Mouse (Mus musculus) MEL (cell line): ENCODE data around the gene Gm10840. TPM values are rescaled to one million over a fixed set of nuclear protein-coding genes. Genes with fewer than 3 reads are reported as not detected.
"Not testable (repeated sequence)": the region's sequence is repeated elsewhere in the genome, so short reads cannot be mapped to it uniquely, and the experiment has no call there.

Experiments
- DNase-seq: peaks from one replicate; pipeline ENCODE4 v3.0.0; 2011; ENCODE audit warnings: low read depth, low spot score
- H3K27ac ChIP-seq: 2 replicates; pipeline ENCODE4 v1.5.1; 2012; ENCODE audit warnings: low read depth, mild to moderate bottlenecking, control low read depth, low read length, moderate library complexity; ENCODE audit not compliant: control insufficient read depth
- H3K27me3 ChIP-seq, 2 experiments: fragments of 150-350 bp in 1 of 2; sonication (generic) in 1 of 2; 2 replicates each; pipeline ENCODE4 v1.6.1; 2012; ENCODE audit warnings: low read length in 2 of 2, mild to moderate bottlenecking in 2 of 2, improper control_type of control experiment in 1 of 2, moderate library complexity in 1 of 2; ENCODE audit not compliant: insufficient read depth in 2 of 2, control insufficient read depth in 1 of 2
- H3K36me3 ChIP-seq, 2 experiments: 2 replicates each; pipeline ENCODE4 v1.6.1; 2012 to 2014; ENCODE audit warnings: low read length in 2 of 2, improper control_type of control experiment in 1 of 2, inconsistent platforms in 1 of 2, mild to moderate bottlenecking in 1 of 2; ENCODE audit not compliant: insufficient read depth in 2 of 2, control insufficient read depth in 1 of 2
- H3K4me1 ChIP-seq, 2 experiments: fragments of 150-350 bp in 1 of 2; sonication (generic) in 1 of 2; 2 replicates each; pipeline ENCODE4 v1.6.1; 2012; ENCODE audit warnings: low read length in 2 of 2, improper control_type of control experiment in 1 of 2, mild to moderate bottlenecking in 1 of 2; ENCODE audit not compliant: insufficient read depth in 2 of 2, control insufficient read depth in 1 of 2
- H3K4me3 ChIP-seq, 2 experiments: fragments of 150-350 bp in 1 of 2; sonication (generic) in 1 of 2; 2 replicates each; pipeline ENCODE4 v1.5.1; 2012; ENCODE audit warnings: low read depth in 2 of 2, low read length in 2 of 2, mild to moderate bottlenecking in 2 of 2, moderate library complexity in 2 of 2, control low read depth in 1 of 2, improper control_type of control experiment in 1 of 2; ENCODE audit not compliant: control insufficient read depth in 1 of 2, insufficient read depth in 1 of 2
- H3K79me2 ChIP-seq: 2 replicates; pipeline ENCODE4 v1.6.1; 2012; ENCODE audit warnings: mild to moderate bottlenecking, low read length, moderate library complexity; ENCODE audit not compliant: control insufficient read depth, poor library complexity, insufficient read depth
- H3K9ac ChIP-seq: 2 replicates; pipeline ENCODE4 v1.6.1; 2012; ENCODE audit warnings: low read depth, mild to moderate bottlenecking, control low read depth, low read length, moderate library complexity; ENCODE audit not compliant: control insufficient read depth, poor library complexity, severe bottlenecking
- H3K9me3 ChIP-seq: fragments of 150-350 bp; sonication (generic); replicated peaks from 2 replicates; pipeline ENCODE4 v1.6.1; 2012; ENCODE audit warnings: mild to moderate bottlenecking, low read length, improper control_type of control experiment, moderate library complexity; ENCODE audit not compliant: insufficient read depth
- CHD1 ChIP-seq: IDR thresholded peaks from 2 replicates; pipeline ENCODE4 v1.6.1; 2012; ENCODE audit warnings: low read depth, mild to moderate bottlenecking, inconsistent platforms, low read length, improper control_type of control experiment
- CHD2 ChIP-seq: IDR thresholded peaks from 2 replicates; pipeline ENCODE4 v1.6.1; 2011; ENCODE audit warnings: low read length, improper control_type of control experiment
- E2F4 ChIP-seq: IDR thresholded peaks from 2 replicates; pipeline ENCODE4 v1.6.1; 2011; ENCODE audit warnings: low read depth, low read length, improper control_type of control experiment, borderline replicate concordance
- EP300 ChIP-seq, 2 experiments: IDR thresholded peaks; 2 replicates each; pipeline ENCODE4 v1.6.1; 2011; ENCODE audit warnings: improper control_type of control experiment in 2 of 2, low read length in 2 of 2, low read depth in 1 of 2, mild to moderate bottlenecking in 1 of 2
- ETS1 ChIP-seq: IDR thresholded peaks from 2 replicates; pipeline ENCODE4 v1.6.1; 2012; ENCODE audit warnings: low read depth, mild to moderate bottlenecking, inconsistent platforms, low read length, improper control_type of control experiment, moderate library complexity
- GATA1 ChIP-seq: IDR thresholded peaks from 2 replicates; pipeline ENCODE4 v1.6.1; 2011; ENCODE audit warnings: low read depth, low read length, improper control_type of control experiment
- JUND ChIP-seq: IDR thresholded peaks from 2 replicates; pipeline ENCODE4 v1.6.1; 2011; ENCODE audit warnings: low read depth, mild to moderate bottlenecking, improper control_type of control experiment, low read length
- KAT2A ChIP-seq: conservative IDR thresholded peaks from 2 replicates; pipeline ENCODE4 v1.6.1; 2012; ENCODE audit warnings: low read depth, low read length, improper control_type of control experiment, inconsistent platforms
- MXI1 ChIP-seq: IDR thresholded peaks from 2 replicates; pipeline ENCODE4 v1.6.1; 2011; ENCODE audit warnings: mild to moderate bottlenecking, low read depth, low read length, improper control_type of control experiment
- MYC ChIP-seq: IDR thresholded peaks from 2 replicates; pipeline ENCODE4 v1.6.1; 2011; ENCODE audit warnings: low read depth, mild to moderate bottlenecking, low read length, improper control_type of control experiment, moderate library complexity
- NRF1 ChIP-seq: IDR thresholded peaks from 2 replicates; pipeline ENCODE4 v1.6.1; 2014; ENCODE audit warnings: low read depth, mild to moderate bottlenecking, inconsistent platforms, low read length, improper control_type of control experiment, moderate library complexity; ENCODE audit not compliant: poor library complexity, insufficient read depth, severe bottlenecking
- RCOR1 ChIP-seq: IDR thresholded peaks from 2 replicates; pipeline ENCODE4 v1.6.1; 2012; ENCODE audit warnings: low read depth, mild to moderate bottlenecking, inconsistent platforms, low read length, improper control_type of control experiment
- SIN3A ChIP-seq: IDR thresholded peaks from 2 replicates; pipeline ENCODE4 v1.6.1; 2012; ENCODE audit warnings: low read length, improper control_type of control experiment, inconsistent platforms
- SMC3 ChIP-seq: IDR thresholded peaks from 2 replicates; pipeline ENCODE4 v1.6.1; 2011; ENCODE audit warnings: low read depth, low read length, improper control_type of control experiment
- TBP ChIP-seq: IDR thresholded peaks from 2 replicates; pipeline ENCODE4 v1.8.0; 2011; ENCODE audit warnings: low read depth, low read length, improper control_type of control experiment
- USF1 ChIP-seq: IDR thresholded peaks from 2 replicates; pipeline ENCODE4 v1.6.1; 2014; ENCODE audit warnings: low read depth, mild to moderate bottlenecking, inconsistent platforms, low read length, improper control_type of control experiment, moderate library complexity
- USF2 ChIP-seq, 2 experiments: IDR thresholded peaks; 2 replicates each; pipeline ENCODE4 v1.6.1; 2011 to 2012; ENCODE audit warnings: improper control_type of control experiment in 2 of 2, low read length in 2 of 2, borderline replicate concordance in 1 of 2, inconsistent platforms in 1 of 2, low read depth in 1 of 2, mild to moderate bottlenecking in 1 of 2; ENCODE audit not compliant: insufficient read depth in 1 of 2
- ZC3H11A ChIP-seq: IDR thresholded peaks from 2 replicates; pipeline ENCODE4 v1.6.1; 2012; ENCODE audit warnings: low read depth, mild to moderate bottlenecking, inconsistent platforms, low read length, improper control_type of control experiment
- polyA plus RNA-seq, 2 experiments: library from polyadenylated mRNA; stranded (reverse) in 1 of 2; unstranded in 1 of 2; fragments of >175 nt in 1 of 2; fragments of >200 nt in 1 of 2; gene quantifications; 2 replicates each; pipeline versions ENCODE4 v1.2.1 to v1.2.4; 2012; ENCODE audit warnings: low replicate concordance in 2 of 2, low read depth in 1 of 2; ENCODE audit not compliant: insufficient read length in 2 of 2, insufficient read depth in 1 of 2, missing spikeins in 1 of 2
- total RNA-seq: library from RNA; depleted of rRNA; stranded (reverse); fragments of 300-350 nt; gene quantifications from 2 replicates; pipeline ENCODE4 v1.2.3, GENCODE M21; 2012

The Gm10840 gene
- total and polyA plus RNA-seq, 3 experiments = not detected

DNA sequence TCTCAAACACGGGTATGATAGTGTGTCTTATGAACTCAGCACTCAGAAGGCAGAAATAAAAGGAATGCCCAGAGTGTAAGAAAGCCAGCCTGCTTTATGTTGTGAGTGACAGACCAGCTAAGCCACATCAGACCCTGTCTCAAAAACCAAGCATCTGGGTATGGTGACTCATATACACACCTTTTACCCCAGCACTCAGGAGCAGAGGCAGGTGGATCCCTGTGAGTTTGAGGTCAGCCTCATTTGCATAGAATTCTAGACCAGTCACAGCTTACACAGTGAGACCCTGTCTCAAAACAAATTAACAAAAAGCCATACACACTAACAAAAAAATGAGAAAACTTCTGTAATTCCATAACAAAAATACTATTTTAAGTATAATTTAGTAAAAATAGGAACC is 34.8 kb upstream of the Gm10840 start:
- TF ChIP-seq ZC3H11A (no peak), GATA1 (no peak), SIN3A (no peak), SMC3 (no peak), EP300 (IDR thresholded peaks at IDR 0.05; ENCODE audit: low read depth in 1 of 2, low read length in 2 of 2) (no peak), TBP (no peak), E2F4 (no peak), MXI1 (no peak), CHD2 (no peak), CHD1 (no peak), KAT2A (no peak), JUND (no peak), USF1 (no peak), MYC (no peak), USF2 (IDR thresholded peaks at IDR 0.05; ENCODE audit: borderline replicate concordance in 1 of 2, insufficient read depth in 1 of 2, low read depth in 1 of 2, low read length in 2 of 2) (no peak), NRF1 (no peak), ETS1 (no peak), RCOR1 (no peak)
- H3K4me1 ChIP-seq = peaks cover 24 to 32% of the 10 kb centered on the region in 2 experiments
- DNase-seq = no peak
- no peak overlapping the region for H3K9ac ChIP-seq
- peaks cover 0 to 37% of the 10 kb centered on the region in 2 experiments; a peak in 2 of 4 replicates for H3K36me3 ChIP-seq
- H3K4me3 ChIP-seq = no peak overlapping the region
- H3K27ac ChIP-seq = no peak overlapping the region
- no peaks in the 10 kb centered on the region for H3K9me3 ChIP-seq
- H3K27me3 ChIP-seq = no peaks in the 10 kb centered on the region
- H3K79me2 ChIP-seq = no peaks in the 10 kb centered on the region

DNA sequence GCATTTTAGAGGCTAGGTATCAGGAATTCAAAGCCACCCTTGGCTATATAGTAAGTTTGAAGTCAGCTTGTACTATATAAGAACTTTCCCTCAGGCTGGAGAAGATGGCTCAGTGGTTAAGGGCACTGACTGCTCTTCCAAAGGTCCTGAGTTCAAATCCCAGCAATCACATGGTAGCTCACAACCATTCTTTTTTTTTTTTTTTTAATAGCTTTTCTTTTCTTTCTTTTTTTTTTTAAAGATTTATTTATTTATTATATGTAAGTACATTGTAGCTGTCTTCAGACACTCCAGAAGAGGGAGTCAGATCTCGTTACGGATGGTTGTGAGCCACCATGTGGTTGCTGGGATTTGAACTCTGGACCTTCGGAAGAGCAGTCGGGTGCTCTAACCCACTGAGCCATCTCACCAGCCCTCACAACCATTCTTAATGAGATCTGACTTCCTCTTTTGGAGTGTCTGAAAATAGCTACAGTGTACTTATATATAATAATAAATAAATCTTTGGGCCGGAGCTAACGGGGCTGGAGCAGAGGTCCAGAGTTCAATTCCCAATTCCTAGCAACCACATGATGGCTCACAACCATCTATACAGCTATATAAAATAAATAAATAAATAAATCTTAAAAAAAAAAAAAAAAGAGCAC is 33.8 kb upstream of the Gm10840 start:
- not testable (repeated sequence) for H3K4me3 ChIP-seq, H3K27ac ChIP-seq, H3K9ac ChIP-seq, H3K9me3 ChIP-seq, H3K27me3 ChIP-seq, H3K79me2 ChIP-seq
- Histone ChIP-seq H3K36me3 (peaks cover 0 to 33% of the 10 kb centered on the region in 2 experiments; a peak in 2 of 4 replicates), H3K4me1 (peaks cover 22 to 31% of the 10 kb centered on the region in 2 experiments)
- peak; percentile 55 for DNase-seq
- TF ChIP-seq TBP = peak; percentile 94
